Mouse (Mus musculus) thymus, postnatal 4 days (tissue): ENCODE measurements around the gene Chrd.
A peak's percentile ranks its signal among the peaks of the same experiment; 100 is the strongest.

Experiments
- DNase-seq: peaks from one replicate; pipeline ENCODE4 v3.0.0; 2021

Gene Chrd

GRCm38 (mm10) chr16:20735651-20736050, 2.7 kb downstream of the Chrd start:
- no peak for DNase-seq

DNA sequence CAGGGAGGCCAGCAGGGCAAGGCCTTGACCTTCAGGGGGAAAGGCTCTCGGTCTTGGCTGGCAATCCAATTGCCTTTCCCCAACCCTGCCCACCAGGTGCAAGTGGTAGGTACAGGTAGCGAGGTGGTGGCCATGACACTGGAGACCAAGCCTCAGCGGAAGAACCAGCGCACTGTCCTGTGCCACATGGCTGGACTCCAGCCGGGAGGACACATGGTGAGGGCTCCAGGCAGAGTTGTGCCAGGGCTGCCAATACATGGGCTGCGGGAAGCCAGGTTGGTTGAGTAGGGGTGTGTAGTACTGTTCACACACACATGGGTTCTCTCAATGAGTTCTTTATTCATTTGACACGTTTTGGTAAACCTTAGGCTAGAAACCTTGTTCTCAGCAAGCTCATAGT, 3.2 kb downstream of the Chrd start:
- no peak for DNase-seq

- DNase-seq, result no peak
These were observed 3.9 kb downstream of the Chrd start for GRCm38 (mm10) chr16:20736823-20737222.

- no peak for DNase-seq
These were observed 6.9 kb downstream of the Chrd start for GRCm38 (mm10) chr16:20739845-20740244.

- no peak for DNase-seq
These were observed 13.7 kb downstream of the Chrd start for GRCm38 (mm10) chr16:20746641-20747040.

- no peak for DNase-seq
These were observed 17.6 kb downstream of the Chrd start for GRCm38 (mm10) chr16:20750518-20750917.

DNA sequence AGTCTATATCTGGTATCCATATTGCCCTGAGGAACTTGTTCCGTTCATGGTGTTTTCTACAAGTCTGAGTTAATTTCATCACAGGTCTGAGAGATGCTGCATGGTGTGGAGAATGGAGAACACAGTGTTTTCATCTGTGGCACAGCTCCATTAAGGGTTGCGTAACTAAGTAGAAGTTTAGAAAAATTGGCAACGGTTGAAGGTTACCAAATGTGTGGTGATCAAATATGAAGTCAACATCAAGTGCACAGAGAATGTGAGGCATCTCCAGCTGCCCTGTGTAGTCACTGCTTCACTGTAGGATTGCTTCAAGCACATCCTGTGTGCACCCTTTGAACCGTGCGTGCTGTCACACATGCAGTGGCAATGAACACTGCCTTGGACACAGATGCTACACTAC, 23.1 kb downstream of the Chrd start:
- no peak for DNase-seq

- no peak for DNase-seq
These were observed 24.5 kb downstream of the Chrd start for GRCm38 (mm10) chr16:20757385-20757784.

- peak; percentile 50 for DNase-seq
These were observed 28.8 kb downstream of the Chrd start for GRCm38 (mm10) chr16:20761681-20762080.

DNA sequence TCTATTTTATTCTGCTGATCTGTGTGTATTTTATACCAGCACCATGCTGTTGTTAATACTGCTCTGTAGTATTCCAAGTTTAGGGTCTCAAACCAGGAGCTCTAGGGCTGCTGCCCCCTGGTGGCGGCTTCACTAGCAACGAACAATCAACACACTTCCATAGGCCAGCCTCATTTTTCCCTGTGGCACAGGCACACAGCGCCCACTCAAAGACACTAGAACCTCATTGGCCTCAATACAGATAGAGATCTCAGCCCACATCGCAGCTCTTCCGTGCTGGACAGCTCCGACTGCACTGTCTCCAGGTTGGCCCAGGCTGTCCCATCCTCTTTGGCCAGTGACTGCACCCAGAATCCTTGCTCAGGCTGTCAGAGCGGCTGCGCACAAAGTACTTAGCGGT, 32.3 kb downstream of the Chrd start:
- DNase-seq, result peak; percentile 79

- no peak for DNase-seq
These were observed 42.1 kb downstream of the Chrd start for GRCm38 (mm10) chr16:20775021-20775420.

- no peak for DNase-seq
These were observed 46.9 kb downstream of the Chrd start for GRCm38 (mm10) chr16:20779846-20780245.

- DNase-seq, result no peak
These were observed 48.2 kb downstream of the Chrd start for GRCm38 (mm10) chr16:20781101-20781630.

GRCm38 (mm10) chr16:20783891-20784290, 51.0 kb downstream of the Chrd start:
- DNase-seq, result no peak

GRCm38 (mm10) chr16:20784754-20785153, 51.8 kb downstream of the Chrd start:
- no peak for DNase-seq

- DNase-seq, result no peak
These were observed 53.6 kb downstream of the Chrd start for GRCm38 (mm10) chr16:20786556-20786955.

- DNase-seq, result no peak
These were observed 58.9 kb downstream of the Chrd start for GRCm38 (mm10) chr16:20791803-20792202.
